Mouse (Mus musculus) 416B (cell line): ENCODE results near the gene Kat7.

Experiments used
- DNase-seq: peaks from one replicate; pipeline ENCODE4 v3.0.0; 2011; ENCODE audit warnings: low read depth

Kat7 gene

DNA sequence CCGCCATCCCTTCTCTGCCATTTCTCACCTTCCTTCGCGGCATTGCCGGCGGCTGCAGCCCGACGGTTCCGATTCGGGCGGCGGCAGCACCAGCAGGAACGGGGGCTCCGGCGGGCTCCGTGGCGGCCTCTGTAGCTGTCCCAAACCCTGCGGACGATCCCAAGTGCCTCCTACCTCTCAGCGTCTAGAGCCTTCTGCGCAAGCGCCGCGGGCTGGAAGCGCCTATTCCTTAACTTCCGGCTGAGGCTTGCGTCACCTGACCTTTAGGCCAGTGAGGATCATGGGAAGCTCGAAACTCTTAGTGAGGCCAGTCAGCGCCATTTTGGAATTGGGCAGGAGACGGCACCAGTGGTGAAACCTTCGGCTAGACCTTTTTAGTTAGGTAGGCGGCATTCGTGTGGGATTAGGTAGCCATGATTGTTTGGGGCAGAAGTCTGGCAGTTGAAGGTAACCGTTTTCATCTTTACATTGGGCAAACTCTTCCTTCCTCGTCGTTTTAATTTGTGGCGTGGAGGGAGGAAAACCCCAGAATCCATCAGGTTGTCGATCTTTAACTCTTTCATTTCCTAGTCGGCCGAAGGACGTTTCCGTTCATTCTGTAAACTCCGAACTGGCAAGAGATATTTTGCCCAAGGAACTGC is at the start of gene Kat7:
Gene Kat7 (minus strand): TSS at position 240 of the 641 bp plus-strand sequence.
- peak; percentile 100 for DNase-seq

GRCm38 (mm10) chr11:95358263-95358662 is 48.2 kb upstream of the Kat7 start:
- DNase-seq = peak; percentile 32

- DNase-seq = peak; percentile 99
Observed at GRCm38 (mm10) chr11:95356469-95357273, 46.6 kb upstream of the Kat7 start.

- no peak for DNase-seq
Observed at GRCm38 (mm10) chr11:95356039-95356438, 46.0 kb upstream of the Kat7 start.

GRCm38 (mm10) chr11:95355661-95356011 is 45.6 kb upstream of the Kat7 start:
- peak; percentile 50 for DNase-seq

GRCm38 (mm10) chr11:95354945-95355660 is 45.1 kb upstream of the Kat7 start:
- peak; percentile 29 for DNase-seq

GRCm38 (mm10) chr11:95354228-95354944 is 44.3 kb upstream of the Kat7 start:
- DNase-seq = peak; percentile 59

DNA sequence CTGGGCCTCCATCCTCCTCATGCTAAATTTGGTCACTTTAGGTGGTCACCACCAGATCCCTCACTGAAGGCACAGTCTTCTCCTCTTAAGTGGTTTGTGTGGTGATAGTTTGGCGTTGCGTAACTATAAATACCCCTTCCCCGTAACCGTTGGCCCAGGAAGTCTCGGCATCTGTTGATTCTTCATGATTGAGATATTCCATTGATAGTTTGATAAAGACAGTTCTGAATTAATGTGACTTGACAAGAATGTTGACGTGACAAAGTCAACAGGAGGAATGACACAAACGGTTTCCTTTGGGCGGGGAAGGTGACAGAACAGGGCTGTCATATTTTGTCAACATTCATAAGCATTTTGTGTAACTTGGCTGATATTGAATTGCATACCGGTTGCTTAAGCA is 43.2 kb upstream of the Kat7 start:
- peak; percentile 93 for DNase-seq

DNA sequence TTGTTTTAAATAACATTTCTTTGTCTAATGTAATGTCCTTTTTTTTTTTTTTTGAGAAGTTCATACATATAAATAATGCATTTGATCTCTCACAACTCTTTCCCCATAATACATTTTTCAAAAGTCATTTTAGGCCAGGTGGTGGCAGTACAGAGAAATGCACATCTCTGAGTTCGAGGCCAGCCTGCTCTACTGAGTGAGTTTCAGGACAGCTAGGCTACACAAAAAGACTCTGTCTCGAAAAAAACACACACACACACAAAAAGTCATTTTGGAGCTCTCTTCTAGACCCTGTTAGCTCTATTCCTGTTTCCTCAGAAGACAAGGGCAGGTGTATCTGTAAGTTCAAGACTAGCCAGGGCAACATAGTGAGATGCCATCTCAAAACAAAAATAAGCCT is 42.6 kb upstream of the Kat7 start:
- DNase-seq = peak; percentile 68

DNA sequence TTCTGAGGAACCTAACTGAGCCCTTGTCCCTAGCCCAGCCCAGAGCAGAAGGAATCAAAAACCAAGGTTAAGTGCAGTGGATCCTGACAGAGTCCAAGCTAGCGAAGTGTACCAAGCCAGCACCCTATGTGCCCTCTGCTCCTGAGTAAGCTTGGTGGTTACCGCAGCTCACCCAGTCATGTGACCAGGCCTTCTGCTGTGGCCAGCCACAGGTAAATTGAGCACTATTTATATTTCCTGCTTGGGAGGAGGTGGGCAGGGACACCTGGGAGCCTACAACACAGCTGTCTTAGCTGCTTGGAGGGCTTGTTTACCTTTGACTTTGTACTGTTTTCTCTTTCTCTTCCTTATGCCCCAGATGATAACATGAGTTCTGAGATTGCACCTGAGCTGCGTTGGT is 40.9 kb upstream of the Kat7 start:
- DNase-seq = no peak

GRCm38 (mm10) chr11:95350289-95350688 is 40.2 kb upstream of the Kat7 start:
- no peak for DNase-seq

- no peak for DNase-seq
Observed at GRCm38 (mm10) chr11:95344181-95344580, 34.1 kb upstream of the Kat7 start.

DNA sequence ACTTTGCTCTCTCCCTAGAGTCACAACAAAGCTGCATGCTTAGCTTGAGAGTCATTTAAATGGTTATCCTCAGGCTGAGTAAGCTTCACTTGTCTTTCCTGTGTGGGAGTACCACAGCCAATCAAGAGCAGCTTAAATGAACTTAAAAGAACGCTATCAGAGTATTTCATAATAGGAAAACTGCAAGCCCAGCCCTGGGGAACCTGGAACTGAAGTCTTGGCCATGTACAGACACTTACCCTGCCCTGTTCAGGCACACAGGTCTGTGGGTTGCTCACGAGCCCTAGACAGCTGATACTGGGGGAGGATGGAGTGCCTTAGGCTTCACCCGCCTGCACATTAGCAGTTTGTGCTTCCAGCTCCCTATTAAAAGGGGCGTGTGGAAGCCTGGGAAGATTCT is 33.1 kb upstream of the Kat7 start:
- peak; percentile 69 for DNase-seq

DNA sequence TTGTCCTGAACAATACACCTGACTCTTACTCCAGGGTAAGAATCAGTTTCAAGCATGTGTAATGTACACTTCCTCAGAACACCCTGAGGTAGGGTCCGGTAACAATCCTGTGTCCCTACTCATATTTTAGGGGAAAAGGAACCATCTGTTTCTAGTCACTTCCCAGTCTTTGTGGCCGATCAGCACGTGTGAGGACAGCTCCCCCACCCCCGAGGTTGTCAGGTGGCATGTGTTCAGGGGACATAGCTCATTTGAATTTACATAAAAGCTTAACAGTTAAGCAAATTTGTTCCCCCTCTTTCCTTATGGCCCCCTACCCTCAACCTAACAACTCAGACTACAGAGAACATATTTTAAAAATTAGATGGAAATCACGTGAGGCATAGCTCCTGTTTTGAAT is 30.6 kb upstream of the Kat7 start:
- peak; percentile 53 for DNase-seq

GRCm38 (mm10) chr11:95340259-95340658 is 30.2 kb upstream of the Kat7 start:
- no peak for DNase-seq

GRCm38 (mm10) chr11:95339471-95340021 is 29.5 kb upstream of the Kat7 start:
- peak; percentile 71 for DNase-seq

DNA sequence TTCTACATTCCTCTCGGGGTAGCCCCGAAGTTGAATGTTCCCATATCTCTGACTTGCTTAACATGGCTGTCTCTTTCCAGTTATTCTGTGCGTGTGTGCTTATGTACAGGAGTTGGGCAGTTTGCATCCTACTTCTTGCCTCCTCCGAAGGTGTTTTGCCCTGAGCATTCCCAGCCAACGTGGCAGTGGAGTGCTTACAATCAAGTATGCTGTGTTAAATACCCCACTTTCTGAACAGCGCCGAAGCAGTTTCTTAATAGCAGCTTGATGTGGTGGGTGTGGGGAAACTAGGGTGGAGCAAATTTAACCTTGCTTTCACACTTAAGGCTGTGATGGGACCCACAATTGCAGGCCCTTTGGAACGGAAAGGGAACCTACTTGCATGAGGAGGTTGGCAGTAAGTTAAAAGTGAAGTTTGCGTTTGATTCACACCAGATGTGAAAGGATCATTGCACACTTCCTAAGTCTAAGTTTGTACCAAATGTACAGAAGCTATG is 27.8 kb upstream of the Kat7 start:
- peak; percentile 54 for DNase-seq

- peak; percentile 68 for DNase-seq
Observed at GRCm38 (mm10) chr11:95337129-95337813, 27.2 kb upstream of the Kat7 start.

DNA sequence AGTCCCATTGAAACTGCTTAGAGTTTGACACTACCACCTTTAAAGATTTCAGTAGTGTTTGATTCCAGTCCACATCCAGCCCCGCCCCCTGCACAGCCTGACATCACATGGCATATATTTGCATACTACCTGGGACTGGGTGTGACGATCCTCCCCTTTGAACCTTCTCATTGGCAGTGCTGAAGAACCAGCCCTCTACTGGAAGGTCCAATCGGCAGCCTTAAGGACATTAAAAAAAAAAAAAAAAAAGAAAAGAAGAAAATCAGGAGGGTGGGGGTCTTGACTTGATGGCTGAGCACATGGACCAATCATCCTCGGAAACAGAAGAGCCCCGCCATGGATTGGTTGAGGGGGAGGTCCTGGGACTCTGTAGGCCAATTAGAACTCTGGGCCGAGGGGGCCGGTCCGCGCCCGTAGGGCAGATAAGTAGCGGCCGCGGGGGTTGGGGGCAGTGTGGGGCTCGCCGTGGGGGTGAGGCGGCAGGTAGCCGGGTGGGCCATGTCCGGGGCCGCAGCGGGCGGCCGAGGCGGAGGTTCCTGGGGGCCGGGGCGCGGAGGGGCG is 26.6 kb upstream of the Kat7 start, which contains the start of gene Fam117a:
Gene Fam117a (plus strand): TSS at position 451 of the 561 bp plus-strand sequence.
- peak; percentile 99 for DNase-seq

GRCm38 (mm10) chr11:95334448-95335060 is 24.5 kb upstream of the Kat7 start:
- DNase-seq = peak; percentile 79
